Mouse (Mus musculus) ES-E14 (cell line): Measurements from ENCODE around the gene Tm2d3.

Source experiments
- CHD2 ChIP-seq: IDR thresholded peaks from 2 replicates; pipeline ENCODE4 v1.6.1; 2014; ENCODE audit warnings: mild to moderate bottlenecking, low read depth, low read length, inconsistent platforms
- HCFC1 ChIP-seq: IDR thresholded peaks from 2 replicates; pipeline ENCODE4 v1.6.1; 2012; ENCODE audit warnings: low read length, inconsistent platforms, borderline replicate concordance; ENCODE audit not compliant: insufficient read depth
- ZNF384 ChIP-seq: IDR thresholded peaks from 2 replicates; pipeline ENCODE4 v1.6.1; 2012; ENCODE audit warnings: low read depth, low read length, inconsistent platforms

DNA sequence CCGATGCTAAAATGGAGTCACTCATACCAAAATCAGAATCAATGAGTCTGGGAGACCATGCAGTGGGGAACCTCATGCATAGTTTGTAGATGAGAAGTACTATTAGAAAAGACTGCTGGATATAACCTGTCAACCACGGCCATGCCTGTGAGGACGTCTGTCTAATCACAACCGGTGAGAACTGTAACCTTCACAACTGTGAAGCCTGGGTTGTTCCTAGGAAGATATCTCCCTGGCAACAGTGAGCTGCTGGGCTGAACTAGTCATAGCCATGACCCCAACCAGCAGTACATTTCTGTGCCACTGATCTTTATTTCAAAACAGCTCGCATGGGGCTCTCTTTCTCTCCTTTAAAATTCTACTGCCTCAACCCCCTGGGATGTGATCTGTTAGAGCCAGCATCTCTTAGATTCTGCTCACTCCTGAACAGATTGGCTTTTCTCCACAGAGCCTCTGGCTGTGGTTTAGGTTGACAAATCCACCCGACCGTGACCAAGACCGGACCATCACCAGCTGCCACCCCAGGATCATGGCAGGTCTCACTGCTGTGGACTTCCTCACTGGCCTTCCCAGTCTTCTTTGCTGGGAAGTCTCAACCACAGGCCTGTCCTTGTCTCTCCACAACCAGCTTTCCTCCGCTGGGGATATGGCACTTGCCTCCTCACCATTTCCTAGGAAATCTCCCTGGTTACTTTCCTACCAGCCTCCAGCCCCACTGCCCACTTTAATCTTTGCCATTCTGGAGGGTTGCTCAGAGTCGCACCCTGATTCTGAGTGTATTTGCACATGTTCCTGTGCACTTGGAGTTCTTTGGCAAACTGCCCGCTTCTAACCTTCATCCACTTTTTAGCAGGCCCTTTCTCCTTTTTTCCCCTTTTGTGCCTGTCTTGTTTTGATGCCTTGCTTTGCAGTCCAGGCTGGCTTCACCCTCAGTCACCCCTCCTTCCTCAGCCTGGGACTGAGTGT lies 57.3 kb downstream of the Tm2d3 start:
- TF ChIP-seq ZNF384 (no peak), CHD2 (no peak), HCFC1 (no peak)
